Mouse (Mus musculus) small intestine, adult 2 months (tissue): ENCODE data around the gene Slc29a1. TPM values are rescaled to one million over a fixed set of nuclear protein-coding genes. Genes with fewer than 3 reads are reported as not detected.

ENCODE experiments used
- H3K27ac ChIP-seq: fragments of 200-500 bp; 2 replicates; pipeline ENCODE4 v1.5.1; 2012; ENCODE audit warnings: low read depth, low read length, control low read depth, inconsistent platforms; ENCODE audit not compliant: insufficient read depth
- H3K27me3 ChIP-seq: fragments of 200-500 bp; 2 replicates; pipeline ENCODE4 v1.6.1; 2012; ENCODE audit warnings: mild to moderate bottlenecking, moderate library complexity, low read length, inconsistent platforms; ENCODE audit not compliant: control insufficient read depth, insufficient read depth
- H3K36me3 ChIP-seq: fragments of 200-500 bp; 2 replicates; pipeline ENCODE4 v1.6.1; 2012; ENCODE audit warnings: mild to moderate bottlenecking, low read length, control low read depth, inconsistent platforms; ENCODE audit not compliant: control insufficient read depth, insufficient read depth
- H3K4me1 ChIP-seq: fragments of 200-500 bp; 2 replicates; pipeline ENCODE4 v1.6.1; 2012; ENCODE audit warnings: low read length, inconsistent platforms, mixed read lengths; ENCODE audit not compliant: control insufficient read depth, insufficient read depth, insufficient read length
- H3K4me3 ChIP-seq: fragments of 200-500 bp; 2 replicates; pipeline ENCODE4 v1.5.1; 2012; ENCODE audit warnings: low read depth, mild to moderate bottlenecking, control low read depth, inconsistent platforms, low read length, moderate library complexity
- CTCF ChIP-seq: fragments of 200-500 bp; IDR thresholded peaks from 2 replicates; pipeline ENCODE4 v1.5.1; 2012; ENCODE audit warnings: low read depth, mild to moderate bottlenecking, control low read depth, inconsistent platforms, low read length, moderate library complexity, mixed read lengths; ENCODE audit not compliant: insufficient replicate concordance, insufficient read length; ENCODE audit errors: extremely low read depth
- POLR2A ChIP-seq: fragments of 200-500 bp; IDR thresholded peaks from 2 replicates; pipeline ENCODE4 v1.6.1; 2012; ENCODE audit warnings: low read depth, mild to moderate bottlenecking, control low read depth, inconsistent platforms, low read length, moderate library complexity
- WGBS: fragments of 180-500 bp; shearing (Covaris S2); methylation state at CpG from one replicate; pipeline ENCODE4 v1.1.7; 2018; 5-methylcytosine and 5-hydroxymethylcytosine counted together
- polyA plus RNA-seq: library from polyadenylated mRNA; depleted of rRNA; stranded (reverse); fragments of >200 nt; gene quantifications from 2 replicates; pipeline ENCODE4 v1.2.3, GENCODE M21; 2012

Slc29a1 gene
- polyA plus RNA-seq, 1 experiment = 35.2 TPM

DNA sequence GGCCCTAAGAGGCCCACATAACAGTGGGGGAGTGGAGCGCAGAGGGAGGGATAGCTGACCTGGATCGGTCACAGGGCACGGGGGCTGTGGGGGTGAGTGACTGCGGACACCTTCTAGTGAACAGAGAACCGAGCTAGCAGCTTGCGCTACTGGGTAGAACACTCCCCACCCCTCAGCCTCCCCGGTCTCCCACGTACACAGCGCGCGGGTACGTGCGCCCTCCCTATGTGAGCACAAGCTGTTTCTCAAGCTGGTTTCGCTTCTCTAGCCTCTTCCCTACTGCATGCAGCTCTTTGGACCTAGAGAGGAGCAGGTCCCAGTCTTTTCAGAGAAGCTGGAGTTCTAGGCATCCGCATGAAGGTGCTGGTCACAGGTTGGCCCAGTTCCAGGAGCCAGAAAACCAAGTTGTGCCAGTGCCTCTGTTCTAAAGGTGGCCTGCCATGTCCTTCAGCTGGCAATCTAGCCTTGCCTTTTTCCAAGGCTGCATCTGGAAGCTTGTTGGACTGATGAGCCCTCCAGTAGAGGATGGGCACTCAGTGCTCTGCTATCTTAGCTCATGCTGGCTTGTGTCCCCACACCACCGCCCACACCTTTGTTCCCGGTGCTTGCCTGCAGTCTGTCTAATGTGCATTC is 25.2 kb downstream of the Slc29a1 start:
- TF ChIP-seq CTCF (no peak), POLR2A (peak; percentile 12; the same call in 1 of the 2 replicates)
- H3K4me3 ChIP-seq = peak overlapping the region; percentile 98
- H3K36me3 ChIP-seq = peaks cover 25% of the 10 kb centered on the region
- H3K4me1 ChIP-seq = peaks cover 6% of the 10 kb centered on the region
- H3K27me3 ChIP-seq = no peaks in the 10 kb centered on the region
- WGBS = 2% methylated on average over 17 of the region's 17 CpGs
- H3K27ac ChIP-seq = peak overlapping the region; percentile 99

DNA sequence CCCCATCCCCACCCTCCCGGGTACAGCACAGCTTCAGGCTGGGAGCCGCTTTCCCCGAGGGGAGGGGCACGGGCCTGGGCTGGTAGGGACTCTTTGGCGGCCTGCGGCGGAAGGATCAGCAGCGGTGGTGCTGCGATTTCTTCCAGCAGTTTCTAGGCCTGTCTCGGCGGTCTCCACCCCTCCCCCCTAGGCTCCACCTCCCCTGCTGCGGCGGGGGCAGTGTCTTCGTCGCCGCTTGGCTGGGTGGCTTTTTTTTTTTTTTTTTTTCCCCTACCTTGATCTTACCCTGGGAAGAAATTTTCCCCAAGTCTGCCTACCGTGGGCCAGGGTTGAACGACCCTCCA is 25.7 kb downstream of the Slc29a1 start:
- Histone ChIP-seq H3K4me1 (peaks cover 6% of the 10 kb centered on the region), H3K36me3 (peaks cover 30% of the 10 kb centered on the region), H3K4me3 (peak overlapping the region; percentile 98), H3K27ac (peak overlapping the region; percentile 99), H3K27me3 (no peaks in the 10 kb centered on the region)
- under 1% methylated on average over 18 of the region's 18 CpGs for WGBS
- TF ChIP-seq CTCF (no peak), POLR2A (no peak; the same call in 1 of the 2 replicates)

- Histone ChIP-seq H3K27ac (peak within 1 kb of the TSS; percentile 99), H3K27me3 (no peaks in the 10 kb centered on the region), H3K4me1 (peaks cover 6% of the 10 kb centered on the region), H3K36me3 (peaks cover 34% of the 10 kb centered on the region), H3K4me3 (peak within 1 kb of the TSS; percentile 98)
- WGBS = under 1% methylated on average over 41 of the region's 41 CpGs
- no peak; the same call in 1 of the 2 replicates for TF ChIP-seq CTCF
- TF ChIP-seq POLR2A = peak; percentile 98
These were observed 26.2 kb downstream of the Slc29a1 start, which contains the start of gene Hsp90ab1 for GRCm38 (mm10) chr17:45573087-45573779. Hsp90ab1 (minus strand) TSS chr17:45573271.

- H3K36me3 ChIP-seq = peaks cover 41% of the 10 kb centered on the region
- H3K4me1 ChIP-seq = peaks cover 6% of the 10 kb centered on the region
- WGBS = 1% methylated on average over 57 of the region's 57 CpGs
- TF ChIP-seq POLR2A (no peak; the same call in 1 of the 2 replicates), CTCF (no peak)
- H3K4me3 ChIP-seq = peak overlapping the region; percentile 98
- H3K27me3 ChIP-seq = no peaks in the 10 kb centered on the region
- peak overlapping the region; percentile 98 for H3K27ac ChIP-seq
These were observed 27.0 kb downstream of the Slc29a1 start for GRCm38 (mm10) chr17:45572103-45573086.

- peaks cover 7% of the 10 kb centered on the region for H3K4me1 ChIP-seq
- no peak overlapping the region for H3K27ac ChIP-seq
- no peaks in the 10 kb centered on the region for H3K27me3 ChIP-seq
- H3K4me3 ChIP-seq = no peak overlapping the region
- peaks cover 56% of the 10 kb centered on the region for H3K36me3 ChIP-seq
- WGBS = 61% methylated on average over 4 of the region's 4 CpGs
- TF ChIP-seq POLR2A (no peak), CTCF (no peak)
These were observed 29.4 kb downstream of the Slc29a1 start for GRCm38 (mm10) chr17:45569999-45570398.

- Histone ChIP-seq H3K27me3 (no peaks in the 10 kb centered on the region), H3K4me3 (no peak overlapping the region), H3K4me1 (peaks cover 7% of the 10 kb centered on the region), H3K27ac (no peak overlapping the region), H3K36me3 (peaks cover 56% of the 10 kb centered on the region)
- 78% methylated on average over 12 of the region's 12 CpGs for WGBS
- TF ChIP-seq POLR2A = no peak
- no peak for TF ChIP-seq CTCF
These were observed 30.4 kb downstream of the Slc29a1 start for GRCm38 (mm10) chr17:45568990-45569389.

- TF ChIP-seq POLR2A = no peak
- no peak for TF ChIP-seq CTCF
- peaks cover 7% of the 10 kb centered on the region for H3K4me1 ChIP-seq
- H3K27ac ChIP-seq = no peak overlapping the region
- H3K27me3 ChIP-seq = no peaks in the 10 kb centered on the region
- WGBS = 58% methylated on average over 4 of the region's 4 CpGs
- H3K4me3 ChIP-seq = no peak overlapping the region
- peaks cover 56% of the 10 kb centered on the region for H3K36me3 ChIP-seq
These were observed 32.2 kb downstream of the Slc29a1 start for GRCm38 (mm10) chr17:45567162-45567601.
